Mouse (Mus musculus) neural tube, embryonic 10.5 days (tissue): ENCODE measurements around the gene Adgrg2.

Experiments used
- DNase-seq: peaks from one replicate; pipeline ENCODE4 v3.0.0-alpha.2; 2017; ENCODE audit warnings: low spot score; ENCODE audit errors: extremely low spot score

Gene Adgrg2

GRCm38 (mm10) chrX:160501687-160502047, 111.2 kb downstream of the Adgrg2 start:
- DNase-seq: no peak

GRCm38 (mm10) chrX:160502048-160503041, 111.9 kb downstream of the Adgrg2 start, which contains the start of gene Phka2:
Gene Phka2, plus strand, starts transcription at chrX:160502166.
- peak; percentile 74 for DNase-seq

- DNase-seq: no peak
Observed at GRCm38 (mm10) chrX:160509046-160509445, 118.6 kb downstream of the Adgrg2 start.

GRCm38 (mm10) chrX:160510197-160510596, 119.7 kb downstream of the Adgrg2 start:
- no peak for DNase-seq

- DNase-seq: no peak
Observed at GRCm38 (mm10) chrX:160516027-160516426, 125.5 kb downstream of the Adgrg2 start.

GRCm38 (mm10) chrX:160542772-160543171, 152.3 kb downstream of the Adgrg2 start:
- no peak for DNase-seq
